Mouse (Mus musculus): ENCODE data around the gene Utf1.

The Utf1 gene

GRCm38 (mm10) chr7:139915646-139916257, 27.8 kb upstream of the Utf1 start:
- TF ChIP-seq GATA4 (IDR thresholded peaks at IDR 0.05; ENCODE audit: insufficient replicate concordance, low read length): no peak

GRCm38 (mm10) chr7:139916345-139916744, 27.2 kb upstream of the Utf1 start:
- no peak for TF ChIP-seq GATA4 (IDR thresholded peaks at IDR 0.05; ENCODE audit: insufficient replicate concordance, low read length)

- no peak for TF ChIP-seq GATA4 (IDR thresholded peaks at IDR 0.05; ENCODE audit: insufficient replicate concordance, low read length)
These were observed 25.3 kb upstream of the Utf1 start for GRCm38 (mm10) chr7:139918262-139918661.

GRCm38 (mm10) chr7:139930732-139931131, 12.9 kb upstream of the Utf1 start:
- TF ChIP-seq GATA4 (IDR thresholded peaks at IDR 0.05; ENCODE audit: insufficient replicate concordance, low read length): no peak

GRCm38 (mm10) chr7:139936705-139937104, 6.9 kb upstream of the Utf1 start:
- TF ChIP-seq GATA4 (IDR thresholded peaks at IDR 0.05; ENCODE audit: insufficient replicate concordance, low read length): no peak

GRCm38 (mm10) chr7:139937138-139937537, 6.5 kb upstream of the Utf1 start:
- no peak for TF ChIP-seq GATA4 (IDR thresholded peaks at IDR 0.05; ENCODE audit: insufficient replicate concordance, low read length)

GRCm38 (mm10) chr7:139937810-139938209, 5.8 kb upstream of the Utf1 start:
- TF ChIP-seq GATA4 (IDR thresholded peaks at IDR 0.05; ENCODE audit: insufficient replicate concordance, low read length): no peak

- TF ChIP-seq GATA4 (IDR thresholded peaks at IDR 0.05; ENCODE audit: insufficient replicate concordance, low read length): no peak
These were observed 2.9 kb upstream of the Utf1 start for GRCm38 (mm10) chr7:139940476-139941209.

GRCm38 (mm10) chr7:139944291-139945240, 977 bp downstream of the Utf1 start:
- no peak for TF ChIP-seq GATA4 (IDR thresholded peaks at IDR 0.05; ENCODE audit: insufficient replicate concordance, low read length)

GRCm38 (mm10) chr7:139945516-139945915, 1.9 kb downstream of the Utf1 start:
- no peak for TF ChIP-seq GATA4 (IDR thresholded peaks at IDR 0.05; ENCODE audit: insufficient replicate concordance, low read length)

- no peak for TF ChIP-seq GATA4 (IDR thresholded peaks at IDR 0.05; ENCODE audit: insufficient replicate concordance, low read length)
These were observed 2.4 kb downstream of the Utf1 start for GRCm38 (mm10) chr7:139946032-139946431.

- peak; percentile 81; the same call in 1 of the 2 replicates for TF ChIP-seq GATA4 (IDR thresholded peaks at IDR 0.05; ENCODE audit: insufficient replicate concordance, low read length)
These were observed 6.3 kb downstream of the Utf1 start for GRCm38 (mm10) chr7:139949893-139950282.

- no peak for TF ChIP-seq GATA4 (IDR thresholded peaks at IDR 0.05; ENCODE audit: insufficient replicate concordance, low read length)
These were observed 6.8 kb downstream of the Utf1 start for GRCm38 (mm10) chr7:139950283-139950971.

- TF ChIP-seq GATA4 (IDR thresholded peaks at IDR 0.05; ENCODE audit: insufficient replicate concordance, low read length): no peak
These were observed 7.5 kb downstream of the Utf1 start for GRCm38 (mm10) chr7:139951079-139951478.
